Mouse (Mus musculus) megakaryocyte, embryonic 14.5 days (primary cell): ENCODE measurements around the gene Fam3b.

Experiments used
- FLI1 ChIP-seq: IDR thresholded peaks from 2 replicates; pipeline ENCODE4 v1.6.1; 2012; ENCODE audit warnings: low read length, inconsistent platforms, mixed read lengths
- GATA1 ChIP-seq: IDR thresholded peaks from 3 replicates; pipeline ENCODE4 v1.6.1; 2012; ENCODE audit warnings: mixed read lengths, low read length, inconsistent platforms, borderline replicate concordance

DNA sequence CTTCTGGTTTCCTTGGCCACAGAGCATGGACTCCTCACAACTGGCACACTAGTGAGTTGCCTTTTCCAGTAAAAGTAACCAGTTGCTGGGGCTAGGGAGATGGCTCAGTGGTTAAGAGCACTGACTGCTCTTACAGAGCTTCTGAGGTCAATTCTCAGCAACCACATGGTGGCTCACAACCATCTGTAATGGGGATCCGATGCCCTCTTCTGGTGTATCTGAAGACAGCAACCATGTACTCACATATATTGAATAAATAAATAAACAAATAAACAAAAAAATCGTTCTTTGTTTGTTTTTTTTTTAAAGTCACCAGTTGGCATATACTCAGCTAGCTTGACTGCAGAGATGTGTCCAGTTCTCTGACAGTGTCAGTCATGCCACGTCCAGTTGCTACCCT is 1.7 kb upstream of the Fam3b start:
- TF ChIP-seq FLI1, result no peak
- no peak for TF ChIP-seq GATA1
